Mouse (Mus musculus) neural tube, embryonic 15.5 days (tissue): ENCODE measurements around the gene Fstl1. TPM values are rescaled to one million over a fixed set of nuclear protein-coding genes. Genes with fewer than 3 reads are reported as not detected.

Experiments used
- ATAC-seq: fragments of 200-750 bp; cut with Nextera tagmentation; 2 replicates; pipeline ENCODE4 v1.8.0; 2017; ENCODE audit warnings: mild to moderate bottlenecking, moderate TSS enrichment, moderate library complexity; ENCODE audit not compliant: low FRiP score
- H3K27ac ChIP-seq: fragments of 300-500 bp; sonication (generic); replicated peaks from 2 replicates; pipeline ENCODE4 v1.5.1; 2015; ENCODE audit warnings: mild to moderate bottlenecking, inconsistent platforms
- H3K27me3 ChIP-seq: fragments of 300-500 bp; sonication (generic); replicated peaks from 2 replicates; pipeline ENCODE4 v1.6.1; 2015; ENCODE audit warnings: inconsistent platforms
- H3K36me3 ChIP-seq: fragments of 300-500 bp; sonication (generic); 2 replicates; pipeline ENCODE4 v1.6.1; 2015; ENCODE audit warnings: inconsistent platforms
- H3K4me1 ChIP-seq: fragments of 300-500 bp; sonication (generic); 2 replicates; pipeline ENCODE4 v1.6.1; 2015; ENCODE audit warnings: inconsistent platforms
- H3K4me2 ChIP-seq: fragments of 300-500 bp; sonication (generic); 2 replicates; pipeline ENCODE4 v1.6.1; 2015; ENCODE audit warnings: inconsistent platforms, mild to moderate bottlenecking, moderate library complexity
- H3K4me3 ChIP-seq: fragments of 300-500 bp; sonication (generic); replicated peaks from 2 replicates; pipeline ENCODE4 v1.5.1; 2015; ENCODE audit warnings: mild to moderate bottlenecking, inconsistent platforms
- H3K9ac ChIP-seq: fragments of 300-500 bp; sonication (generic); replicated peaks from 2 replicates; pipeline ENCODE4 v1.6.1; 2015; ENCODE audit warnings: mild to moderate bottlenecking, inconsistent platforms
- H3K9me3 ChIP-seq: fragments of 300-500 bp; sonication (generic); replicated peaks from 2 replicates; pipeline ENCODE4 v1.6.1; 2016; ENCODE audit warnings: inconsistent platforms
- WGBS: fragments of 180-500 bp; shearing (Covaris S2); methylation state at CpG from one replicate; pipeline ENCODE4 v1.1.7; 2015; ENCODE audit warnings: mixed read lengths; 5-methylcytosine and 5-hydroxymethylcytosine counted together
- polyA plus RNA-seq: library from polyadenylated mRNA; unstranded; fragments of >200 nt; fragmentation: Nextera tagmentation; extraction: Ambion mirVana; gene quantifications from 2 replicates; pipeline ENCODE4 v1.2.1, GENCODE M21; 2015

The Fstl1 gene
- 123 and 145 TPM in 2 replicates for polyA plus RNA-seq

DNA sequence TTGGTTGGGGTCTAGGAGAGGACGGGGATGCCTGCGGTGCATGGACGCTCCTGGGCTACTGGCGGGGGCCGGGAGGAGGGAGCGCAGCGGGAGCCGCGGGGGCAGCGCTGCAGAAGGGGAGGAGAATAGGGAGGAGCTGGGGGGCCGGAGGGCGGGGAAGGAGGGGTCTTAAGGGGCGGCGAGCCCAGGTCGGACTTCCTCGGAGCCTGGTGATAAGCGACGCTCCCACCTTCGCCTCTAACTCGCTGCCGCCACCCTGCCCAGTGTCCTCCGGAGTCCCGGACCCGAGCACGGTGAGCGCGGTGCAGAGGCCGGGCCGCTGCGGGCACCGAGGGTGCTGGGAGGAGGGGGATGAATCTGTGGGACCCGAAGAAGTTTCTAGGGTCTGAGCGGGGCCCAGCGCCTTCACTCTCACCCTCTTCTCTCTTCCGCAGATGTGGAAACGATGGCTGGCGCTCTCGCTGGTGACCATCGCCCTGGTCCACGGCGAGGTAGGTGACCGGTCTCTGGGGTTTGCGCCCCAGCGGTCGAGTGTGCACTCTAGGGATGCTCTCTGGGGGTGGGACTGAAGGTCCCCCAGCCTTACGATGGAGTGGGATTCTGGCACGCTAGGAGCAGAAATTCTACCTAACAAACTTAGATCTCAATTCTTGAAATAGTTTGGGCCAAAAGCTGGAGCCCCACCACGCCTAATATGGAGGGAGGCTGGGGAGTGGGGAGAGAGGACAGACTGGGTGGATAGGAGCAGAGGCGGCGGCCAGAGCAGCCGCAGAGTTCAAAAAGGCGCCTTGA is at the start of gene Fstl1:
Gene Fstl1, plus strand, starts transcription at position 14 of the 792 bp plus-strand sequence.
- H3K27ac ChIP-seq, result peak within 1 kb of the TSS; percentile 74
- peak within 1 kb of the TSS; percentile 92 for H3K4me2 ChIP-seq
- H3K4me1 ChIP-seq, result peaks cover 41% of the 10 kb centered on the region
- H3K4me3 ChIP-seq, result peak within 1 kb of the TSS; percentile 69
- H3K9ac ChIP-seq, result peak within 1 kb of the TSS; percentile 81
- H3K27me3 ChIP-seq, result no peaks in the 10 kb centered on the region
- ATAC-seq, result peak; percentile 79
- WGBS, result under 1% methylated on average over 46 of the region's 52 CpGs
- H3K36me3 ChIP-seq, result no peaks in the 10 kb centered on the region
- no peaks in the 10 kb centered on the region for H3K9me3 ChIP-seq

DNA sequence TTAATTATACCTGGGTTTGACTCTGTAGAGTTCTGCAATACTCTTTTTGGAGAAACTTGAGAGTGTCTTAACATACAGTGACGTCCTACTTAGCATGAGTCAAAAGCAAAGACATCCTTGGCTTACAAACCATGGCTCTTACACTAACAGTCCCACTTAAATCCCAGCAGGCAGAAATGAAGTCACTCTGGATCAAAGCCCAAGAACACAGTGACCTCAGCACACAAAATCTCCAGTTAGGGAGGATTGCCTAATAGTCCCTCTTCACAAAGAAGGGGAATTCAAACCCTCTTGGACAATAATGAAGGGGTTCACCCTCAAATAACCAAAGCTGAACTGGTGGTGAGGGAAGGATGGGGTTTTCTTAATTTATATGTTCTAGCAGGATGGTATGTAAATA is 48.0 kb upstream of the Fstl1 start:
- ATAC-seq, result no peak
- no peak overlapping the region for H3K9ac ChIP-seq
- WGBS, result 68% methylated on average over 1 of the region's 1 CpGs

DNA sequence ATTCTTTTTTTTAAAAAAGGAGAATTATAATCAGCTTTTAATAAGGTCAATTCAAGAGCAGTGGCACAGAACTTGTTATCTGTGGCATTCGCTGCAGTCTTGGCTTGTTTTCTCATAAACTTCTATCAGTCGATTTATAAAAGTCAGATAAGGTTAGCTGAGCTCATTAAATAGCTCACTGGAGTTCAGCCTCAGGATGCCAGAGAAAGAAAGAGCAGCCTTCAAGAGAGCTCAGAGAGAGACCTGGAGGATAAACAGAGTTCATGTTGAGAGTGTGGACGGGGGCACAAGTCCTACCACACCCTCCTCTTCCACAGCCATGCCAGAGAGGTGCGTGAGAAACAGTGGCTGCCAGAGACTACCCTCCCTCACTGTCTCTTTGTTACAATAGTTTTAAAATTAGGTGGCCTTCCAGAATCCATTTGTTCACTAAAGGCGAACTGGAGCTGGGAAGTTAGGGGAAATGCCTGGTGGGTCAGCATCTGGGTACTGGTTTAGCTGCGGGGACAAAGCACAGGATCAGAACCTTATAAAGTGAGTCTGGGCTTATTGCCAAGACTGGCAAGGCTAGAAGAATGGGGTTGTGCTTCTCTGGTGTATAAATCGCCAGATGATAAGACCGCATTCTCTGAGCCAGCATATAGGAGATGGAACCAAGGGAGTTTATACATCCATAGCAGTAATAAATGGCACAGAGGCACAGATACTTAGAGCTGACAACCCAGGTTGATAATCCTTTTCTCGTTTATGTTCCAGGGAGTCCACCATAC is 47.1 kb upstream of the Fstl1 start:
- no peaks in the 10 kb centered on the region for H3K36me3 ChIP-seq
- no peak overlapping the region for H3K27ac ChIP-seq
- H3K9ac ChIP-seq, result no peak overlapping the region
- no peak overlapping the region for H3K4me2 ChIP-seq
- 59% methylated on average over 9 of the region's 9 CpGs for WGBS
- no peaks in the 10 kb centered on the region for H3K9me3 ChIP-seq
- H3K4me1 ChIP-seq, result 0 out of 2 replicates have a peak, but pooled peaks cover 11% of the 10 kb centered on the region
- no peaks in the 10 kb centered on the region for H3K27me3 ChIP-seq
- no peak for ATAC-seq
- no peak overlapping the region for H3K4me3 ChIP-seq

More for the DNA sequence above, 48.0 kb upstream of the Fstl1 start:
- H3K27ac ChIP-seq, result no peak overlapping the region
- 0 out of 2 replicates have a peak, but pooled peaks cover 11% of the 10 kb centered on the region for H3K4me1 ChIP-seq
- H3K36me3 ChIP-seq, result no peaks in the 10 kb centered on the region
- H3K27me3 ChIP-seq, result no peaks in the 10 kb centered on the region
- no peak overlapping the region for H3K4me3 ChIP-seq
- H3K4me2 ChIP-seq, result no peak overlapping the region
- H3K9me3 ChIP-seq, result no peaks in the 10 kb centered on the region

DNA sequence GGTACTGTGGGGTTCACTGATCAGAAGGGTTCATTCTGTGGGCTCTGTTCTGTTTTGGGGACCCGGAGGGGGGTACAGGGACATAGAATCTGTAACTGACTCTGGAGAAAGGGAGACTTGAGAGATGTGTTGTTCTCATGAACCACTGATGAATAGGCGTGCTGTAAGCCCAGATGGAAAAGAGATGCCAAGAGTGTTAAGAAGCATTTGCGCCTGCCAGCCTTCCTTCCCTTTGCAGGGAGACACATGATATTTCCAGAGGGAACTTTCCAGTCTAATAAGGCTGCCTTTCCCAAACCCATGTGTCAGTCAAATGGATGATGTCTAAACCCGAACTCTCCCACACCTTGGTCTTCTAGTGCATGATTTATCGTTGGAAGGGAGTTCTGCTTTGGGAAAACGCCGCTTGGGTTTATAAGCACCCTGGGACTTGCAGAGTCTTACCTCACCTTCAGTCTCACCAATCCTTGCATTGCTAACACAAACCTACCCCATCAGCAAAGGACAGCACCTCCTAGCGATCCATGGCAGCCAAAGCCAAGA is 46.3 kb upstream of the Fstl1 start:
- Histone ChIP-seq H3K27me3 (no peaks in the 10 kb centered on the region), H3K4me1 (0 out of 2 replicates have a peak, but pooled peaks cover 11% of the 10 kb centered on the region), H3K4me2 (no peak overlapping the region), H3K27ac (no peak overlapping the region), H3K9ac (no peak overlapping the region), H3K9me3 (no peaks in the 10 kb centered on the region), H3K36me3 (no peaks in the 10 kb centered on the region), H3K4me3 (no peak overlapping the region)
- 85% methylated on average over 8 of the region's 8 CpGs for WGBS
- ATAC-seq, result no peak

DNA sequence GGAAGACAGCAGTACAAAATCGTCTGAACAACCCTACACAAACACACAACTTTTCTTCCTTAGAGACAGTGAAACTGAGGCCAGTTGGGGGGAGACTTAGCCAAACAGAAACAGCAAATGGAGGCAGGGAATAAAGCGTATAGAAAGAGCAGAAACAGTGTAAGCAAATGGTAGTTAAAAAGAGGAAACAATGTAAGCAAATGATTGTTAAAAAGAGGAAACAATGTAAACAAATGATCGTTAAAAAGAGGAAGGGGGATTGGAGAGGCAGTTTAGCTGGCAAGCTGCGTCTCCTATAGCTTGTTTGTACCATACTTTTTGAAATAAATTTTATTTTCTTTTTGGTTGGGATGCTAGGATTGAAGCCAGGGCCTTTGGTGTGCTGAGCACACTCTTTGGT is 45.2 kb upstream of the Fstl1 start:
- Histone ChIP-seq H3K27me3 (no peaks in the 10 kb centered on the region), H3K36me3 (no peaks in the 10 kb centered on the region), H3K9me3 (no peaks in the 10 kb centered on the region), H3K9ac (no peak overlapping the region), H3K4me1 (0 out of 2 replicates have a peak, but pooled peaks cover 11% of the 10 kb centered on the region), H3K4me2 (no peak overlapping the region), H3K4me3 (no peak overlapping the region), H3K27ac (no peak overlapping the region)
- WGBS, result 70% methylated on average over 4 of the region's 4 CpGs
- no peak for ATAC-seq

DNA sequence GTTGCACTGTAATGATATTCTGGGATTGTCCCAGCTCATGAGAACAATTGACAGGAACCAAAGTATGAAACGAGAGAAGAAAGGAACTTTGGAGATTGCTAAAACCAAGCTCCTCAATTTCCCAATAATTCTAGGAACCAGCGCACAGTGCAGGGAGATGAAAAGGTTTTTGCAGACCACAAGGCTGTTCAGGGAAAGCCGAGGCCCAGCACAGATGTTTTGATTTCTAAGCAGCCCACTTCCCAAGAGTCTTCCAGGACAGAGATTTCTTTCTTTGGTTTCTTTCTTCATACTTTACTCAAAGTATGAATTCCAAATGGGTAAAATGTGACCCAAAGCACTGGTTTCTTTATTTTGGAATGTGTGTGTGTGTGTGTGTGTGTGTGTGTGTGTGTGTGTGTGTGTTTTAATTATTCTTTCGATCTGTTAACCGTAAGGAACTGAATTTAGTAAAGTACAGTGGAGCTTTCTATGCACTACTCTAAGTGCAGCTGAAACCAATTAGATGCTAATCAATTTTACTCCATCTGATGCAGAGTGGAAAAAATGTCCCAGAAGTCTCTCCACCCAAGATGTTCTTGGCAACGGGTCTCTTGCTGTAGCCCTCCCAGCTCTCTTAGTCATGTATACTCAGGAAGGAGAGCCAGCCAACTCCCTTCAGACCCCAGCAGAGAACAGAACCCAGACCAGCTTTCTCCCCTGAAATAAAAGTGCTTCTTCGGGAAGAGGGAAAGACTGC is 44.5 kb upstream of the Fstl1 start:
- no peak for ATAC-seq
- peak overlapping the region; percentile 28; the same call in 1 of the 2 replicates for H3K27ac ChIP-seq
- H3K4me3 ChIP-seq, result no peak overlapping the region
- no peak overlapping the region for H3K4me2 ChIP-seq
- H3K36me3 ChIP-seq, result no peaks in the 10 kb centered on the region
- no peaks in the 10 kb centered on the region for H3K27me3 ChIP-seq
- 0 out of 2 replicates have a peak, but pooled peaks cover 11% of the 10 kb centered on the region for H3K4me1 ChIP-seq
- WGBS, result 65% methylated on average over 7 of the region's 7 CpGs
- H3K9me3 ChIP-seq, result no peaks in the 10 kb centered on the region
- no peak overlapping the region for H3K9ac ChIP-seq

DNA sequence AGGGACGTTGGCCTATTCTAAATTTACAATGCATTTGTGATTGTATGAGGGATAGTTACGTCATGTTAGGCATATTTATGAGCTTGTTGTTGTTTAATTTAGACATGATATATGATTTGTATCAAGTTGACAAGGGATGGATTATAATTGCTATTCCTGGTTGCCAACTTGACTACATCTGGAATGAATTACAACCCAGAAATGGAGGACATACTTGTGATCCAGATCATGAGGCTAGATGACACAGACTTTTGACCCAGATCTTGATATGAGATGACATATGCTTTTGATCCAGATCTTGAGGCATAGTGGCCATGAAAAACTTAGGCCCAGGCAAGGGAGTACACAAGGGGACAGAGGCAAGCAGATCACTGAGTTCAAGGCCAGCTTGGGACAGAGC is 36.6 kb upstream of the Fstl1 start:
- H3K4me1 ChIP-seq, result no peaks in the 10 kb centered on the region
- 73% methylated on average over 2 of the region's 2 CpGs for WGBS
- no peak overlapping the region for H3K27ac ChIP-seq
- no peak overlapping the region for H3K4me2 ChIP-seq
- no peak overlapping the region for H3K4me3 ChIP-seq
- no peak overlapping the region for H3K9ac ChIP-seq
- no peak for ATAC-seq
- no peaks in the 10 kb centered on the region for H3K36me3 ChIP-seq
- no peaks in the 10 kb centered on the region for H3K27me3 ChIP-seq
- H3K9me3 ChIP-seq, result no peaks in the 10 kb centered on the region

DNA sequence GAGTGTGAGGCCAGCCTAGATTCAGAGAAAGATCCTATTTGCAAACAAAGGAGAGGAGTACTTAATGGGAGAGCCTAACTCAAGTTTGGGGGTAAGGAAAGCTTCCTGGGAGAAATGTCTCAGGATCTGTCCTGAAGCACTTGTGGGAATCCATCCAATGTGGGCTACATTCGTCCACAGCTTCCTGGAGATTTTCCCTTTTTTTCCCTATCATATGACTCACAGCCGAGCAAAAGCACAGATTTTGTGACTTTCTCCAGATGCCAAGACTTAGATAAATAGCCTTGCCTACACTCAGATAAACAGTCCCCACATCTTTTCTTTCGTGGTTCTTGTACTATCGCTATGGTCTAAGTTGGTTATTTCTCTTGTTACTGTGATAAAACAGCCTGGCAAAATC is 34.4 kb upstream of the Fstl1 start:
- Histone ChIP-seq H3K4me3 (no peak overlapping the region), H3K9ac (no peak overlapping the region), H3K27me3 (no peaks in the 10 kb centered on the region), H3K4me1 (no peaks in the 10 kb centered on the region), H3K9me3 (no peaks in the 10 kb centered on the region), H3K27ac (no peak overlapping the region), H3K4me2 (no peak overlapping the region), H3K36me3 (no peaks in the 10 kb centered on the region)
- 91% methylated on average over 4 of the region's 4 CpGs for WGBS
- no peak for ATAC-seq

DNA sequence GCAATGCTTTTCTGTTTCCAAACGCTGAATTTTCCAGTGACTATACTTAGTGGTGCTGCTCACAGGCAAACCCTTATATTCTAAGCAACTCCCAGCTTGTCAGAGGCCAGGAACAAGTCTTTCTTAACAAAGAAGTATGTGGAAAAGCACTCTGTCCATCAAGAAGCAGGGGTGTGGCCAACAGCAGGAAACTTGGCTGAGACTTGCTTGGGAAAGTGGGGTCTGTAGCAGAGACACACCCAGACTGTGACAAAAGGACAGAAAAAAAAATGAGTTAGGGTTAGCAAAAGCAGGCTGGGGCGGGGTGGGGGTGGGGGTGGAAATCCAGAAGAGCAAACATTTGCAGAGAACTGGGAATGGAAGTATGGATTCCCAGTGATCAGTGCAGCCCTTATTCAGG is 23.8 kb upstream of the Fstl1 start:
- Histone ChIP-seq H3K27ac (no peak overlapping the region), H3K9ac (no peak overlapping the region), H3K4me1 (no peaks in the 10 kb centered on the region), H3K36me3 (no peaks in the 10 kb centered on the region), H3K9me3 (no peaks in the 10 kb centered on the region), H3K4me3 (no peak overlapping the region), H3K4me2 (no peak overlapping the region), H3K27me3 (no peaks in the 10 kb centered on the region)
- 54% methylated on average over 2 of the region's 2 CpGs for WGBS
- no peak for ATAC-seq

DNA sequence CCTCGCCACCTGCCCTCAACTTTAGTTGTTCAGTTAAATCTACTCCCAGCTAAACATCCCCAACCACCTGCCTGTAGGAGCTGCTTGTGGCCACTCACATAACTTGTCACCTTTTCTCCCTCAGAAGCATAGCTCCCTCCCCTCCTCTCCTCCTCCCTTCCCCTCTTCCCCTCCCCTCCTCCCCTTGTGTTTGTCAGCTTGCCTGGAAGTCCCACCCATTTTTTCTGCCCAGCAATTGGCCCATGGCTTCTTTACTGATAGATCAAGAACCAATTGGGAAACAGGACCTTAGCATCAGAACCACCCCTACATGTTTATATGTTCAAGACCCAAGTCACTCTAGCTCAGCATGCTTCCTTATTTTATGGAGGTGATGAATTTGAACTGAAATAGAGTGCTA is 22.9 kb upstream of the Fstl1 start:
- Histone ChIP-seq H3K9ac (no peak overlapping the region), H3K27me3 (no peaks in the 10 kb centered on the region), H3K4me1 (no peaks in the 10 kb centered on the region), H3K4me2 (no peak overlapping the region), H3K36me3 (no peaks in the 10 kb centered on the region), H3K4me3 (no peak overlapping the region), H3K27ac (no peak overlapping the region), H3K9me3 (no peaks in the 10 kb centered on the region)
- no peak for ATAC-seq
- 91% methylated on average over 1 of the region's 1 CpGs for WGBS

DNA sequence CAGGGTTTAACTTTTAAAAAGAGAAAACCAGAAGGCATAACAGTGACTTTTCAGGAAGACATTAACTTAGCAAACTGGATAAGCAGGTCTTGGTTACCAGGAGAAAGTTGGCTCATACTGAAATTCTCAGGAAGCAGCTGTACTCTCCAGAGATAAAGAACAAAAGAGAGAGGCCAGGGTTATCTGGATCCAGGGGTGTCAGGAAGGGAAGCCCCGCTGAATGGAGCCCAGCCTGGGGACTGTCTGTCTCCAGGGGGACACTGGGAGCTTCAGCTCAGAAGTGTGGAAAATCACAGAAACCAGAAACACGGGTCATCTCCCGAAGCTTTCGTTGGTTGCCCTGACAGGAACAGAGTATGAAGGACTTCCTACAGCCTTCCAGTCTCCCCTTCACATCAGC is 22.2 kb upstream of the Fstl1 start:
- Histone ChIP-seq H3K27ac (no peak overlapping the region), H3K36me3 (no peaks in the 10 kb centered on the region), H3K27me3 (no peaks in the 10 kb centered on the region), H3K9me3 (no peaks in the 10 kb centered on the region), H3K4me2 (no peak overlapping the region), H3K4me1 (no peaks in the 10 kb centered on the region), H3K4me3 (no peak overlapping the region), H3K9ac (no peak overlapping the region)
- no peak for ATAC-seq
- 78% methylated on average over 4 of the region's 4 CpGs for WGBS
